Mouse (Mus musculus) lung, postnatal 0 days (tissue): ENCODE measurements around the gene Osbpl3.

ENCODE experiments used
- CTCF ChIP-seq: IDR thresholded peaks from 2 replicates; pipeline ENCODE4 v1.5.1; 2016; ENCODE audit warnings: antibody characterized with exemption, mild to moderate bottlenecking
- EP300 ChIP-seq: IDR thresholded peaks from 2 replicates; pipeline ENCODE4 v1.6.1; 2016; ENCODE audit warnings: antibody characterized with exemption, mild to moderate bottlenecking, control low read depth

GRCm38 (mm10) chr6:50312647-50313046 lies 143.4 kb downstream of the Osbpl3 start:
- peak; percentile 95 for TF ChIP-seq CTCF
- no peak for TF ChIP-seq EP300
